Mouse (Mus musculus) ovary, postnatal 36 days (tissue): ENCODE data around the gene Mettl24.

Experiments used
- DNase-seq: peaks from one replicate; pipeline ENCODE4 v3.0.0; 2022; ENCODE audit warnings: low spot score, mixed read lengths

The Mettl24 gene

GRCm38 (mm10) chr10:40683092-40683867 is at the start of gene Mettl24:
Gene Mettl24, plus strand, starts transcription at chr10:40683282.
- DNase-seq = peak; percentile 87

DNA sequence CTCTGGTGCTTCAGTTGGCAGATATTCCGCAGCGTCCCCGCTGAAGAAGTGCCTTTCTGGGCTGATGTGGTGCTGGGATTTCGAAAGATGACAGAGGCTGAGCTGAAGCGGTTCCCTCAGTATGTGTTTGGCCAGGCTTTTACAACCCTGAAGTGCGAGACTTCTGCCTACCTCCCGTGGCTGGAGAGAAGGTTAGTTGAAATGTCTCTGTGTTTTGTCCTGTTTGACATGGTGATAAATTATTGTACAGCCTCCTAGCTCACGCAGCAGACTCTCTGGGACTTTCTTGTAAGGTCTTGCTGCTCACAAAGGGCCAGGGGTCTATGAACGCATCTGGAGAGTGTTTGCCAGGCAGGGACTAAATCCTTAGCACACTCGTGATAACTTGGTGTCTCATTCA is 45.8 kb upstream of the Mettl24 start:
- DNase-seq = no peak

DNA sequence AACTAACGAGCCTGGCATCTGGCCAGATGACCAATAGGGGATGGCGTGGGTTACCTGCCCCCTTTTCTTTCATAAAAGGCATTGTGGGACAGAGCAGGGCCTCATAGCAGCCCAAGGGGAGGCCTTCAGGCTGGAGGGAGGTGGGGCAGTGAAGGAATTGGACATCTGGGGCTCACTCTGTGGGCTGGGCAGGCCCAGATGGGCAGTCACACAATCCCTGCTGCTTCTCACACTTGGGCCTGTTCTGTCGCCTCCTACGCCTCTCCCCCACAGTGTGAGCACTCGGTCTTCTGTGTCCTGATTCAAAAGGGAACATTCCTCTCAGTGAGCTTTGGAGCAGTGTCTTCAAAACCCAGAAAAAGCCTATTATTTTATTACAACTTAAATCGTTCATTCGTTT is 44.8 kb upstream of the Mettl24 start:
- peak; percentile 37 for DNase-seq

DNA sequence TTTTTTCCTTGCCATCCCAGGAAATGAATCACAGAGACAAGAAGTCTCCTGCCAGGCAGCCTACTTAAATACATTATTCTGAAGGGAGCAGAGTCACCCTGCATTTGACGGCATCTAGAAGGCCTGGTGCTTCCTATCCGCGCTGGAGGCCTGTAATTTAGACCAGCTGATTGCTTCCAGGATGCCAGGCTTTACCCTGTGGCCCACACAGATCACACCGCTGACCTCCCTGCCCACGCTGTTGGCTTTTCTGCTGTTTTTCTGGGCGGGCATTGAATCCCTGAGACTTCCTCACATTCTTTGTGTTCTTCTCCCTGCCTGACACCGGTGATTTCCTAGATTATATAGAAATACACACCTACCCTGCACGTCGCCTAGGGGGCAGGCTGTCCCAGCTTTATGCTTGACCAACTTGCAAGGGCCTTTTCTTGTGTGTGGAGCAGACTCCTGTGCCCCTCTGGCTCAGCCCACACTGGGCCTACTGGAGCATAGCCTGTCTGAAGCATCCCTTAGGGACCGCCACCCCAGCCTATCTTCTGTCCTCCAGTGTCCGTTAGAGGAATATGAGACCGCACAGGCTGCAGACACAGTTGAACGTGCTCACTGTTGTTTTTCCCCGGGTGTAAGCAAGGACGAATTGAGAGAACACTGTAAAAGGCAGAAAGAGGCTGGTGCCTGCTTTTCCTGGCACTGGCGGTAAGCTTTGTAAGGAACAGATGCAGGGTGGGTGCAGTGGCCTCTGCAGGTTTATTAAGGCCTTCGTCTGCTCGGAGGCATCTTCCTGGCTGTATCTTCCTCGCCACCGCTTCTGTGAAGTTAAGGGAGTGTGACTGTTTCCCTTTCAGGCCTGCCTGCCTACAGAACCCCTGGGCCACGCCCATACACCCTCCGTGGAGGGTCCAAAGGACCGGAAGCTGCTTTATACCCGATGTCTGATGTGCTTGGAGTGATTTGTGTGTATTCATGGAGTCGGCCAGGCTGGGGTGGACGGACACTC is 44.0 kb upstream of the Mettl24 start:
- DNase-seq = no peak

DNA sequence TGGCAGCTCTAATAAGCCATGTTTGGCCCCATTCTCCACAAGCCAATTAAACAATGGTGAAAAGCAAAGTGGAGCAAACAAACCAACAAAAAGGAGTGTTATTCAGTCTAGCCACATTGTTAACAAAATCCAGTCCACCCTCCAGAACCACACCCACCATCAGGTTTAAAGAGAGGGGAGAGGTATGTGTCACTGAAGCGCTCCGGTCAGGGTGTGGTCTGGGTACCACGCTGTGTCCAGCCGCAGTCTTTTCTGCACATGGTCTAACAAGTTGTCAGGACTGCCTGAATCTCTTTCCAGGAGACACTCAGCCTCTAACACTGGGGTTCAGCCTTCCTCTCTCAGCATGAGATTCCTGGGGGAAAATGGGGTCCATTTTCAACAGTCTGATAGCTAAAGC is 42.7 kb upstream of the Mettl24 start:
- DNase-seq = no peak

GRCm38 (mm10) chr10:40641901-40642300 is 41.2 kb upstream of the Mettl24 start:
- DNase-seq = no peak

- no peak for DNase-seq
These were observed 40.0 kb upstream of the Mettl24 start for GRCm38 (mm10) chr10:40643126-40643525.

GRCm38 (mm10) chr10:40644456-40644855 is 38.6 kb upstream of the Mettl24 start:
- DNase-seq = no peak

DNA sequence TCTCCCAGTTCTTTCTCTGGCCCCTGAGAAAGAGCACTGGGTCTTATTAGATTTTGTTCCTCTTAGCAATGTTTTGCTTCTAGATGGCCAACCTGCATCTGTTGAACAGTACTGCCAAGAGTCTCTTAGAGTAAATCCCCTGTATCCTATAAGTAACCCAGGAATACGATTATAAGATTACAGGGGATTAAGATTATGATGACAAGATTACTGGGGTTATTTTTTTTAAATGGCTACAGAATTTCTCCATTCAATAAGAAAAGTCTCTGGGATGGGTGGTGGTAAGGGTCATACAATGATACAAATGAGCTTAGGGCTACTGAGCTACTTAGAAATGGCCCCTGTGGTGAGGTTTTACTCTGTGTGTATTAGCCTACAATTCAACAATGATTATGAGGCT is 37.7 kb upstream of the Mettl24 start:
- DNase-seq = no peak

- DNase-seq = no peak
These were observed 34.3 kb upstream of the Mettl24 start for GRCm38 (mm10) chr10:40648776-40649175.

GRCm38 (mm10) chr10:40649634-40650033 is 33.4 kb upstream of the Mettl24 start:
- DNase-seq = no peak

GRCm38 (mm10) chr10:40651676-40652075 is 31.4 kb upstream of the Mettl24 start:
- DNase-seq = no peak

DNA sequence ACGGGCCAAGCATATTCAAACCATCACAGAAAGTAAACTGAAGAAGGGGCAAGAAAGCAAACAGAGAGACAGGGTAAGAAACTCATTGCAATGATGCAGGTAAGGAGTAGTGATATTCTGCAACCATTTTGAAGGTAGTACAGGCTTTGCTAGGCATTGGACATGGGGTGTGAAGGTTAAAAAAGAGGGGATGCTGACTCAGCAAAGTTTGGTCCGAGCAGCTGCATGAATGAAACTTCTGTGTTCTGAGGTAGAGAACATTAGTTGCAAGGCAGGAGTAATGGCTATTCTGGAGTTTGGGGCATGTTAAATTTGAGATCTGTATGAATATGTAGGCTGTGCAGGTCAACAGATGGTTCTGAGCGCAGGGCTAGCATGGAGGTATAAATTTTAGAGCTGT is 17.8 kb upstream of the Mettl24 start:
- DNase-seq = no peak

- no peak for DNase-seq
These were observed 16.1 kb upstream of the Mettl24 start for GRCm38 (mm10) chr10:40666943-40667342.

GRCm38 (mm10) chr10:40668640-40669039 is 14.4 kb upstream of the Mettl24 start:
- no peak for DNase-seq

DNA sequence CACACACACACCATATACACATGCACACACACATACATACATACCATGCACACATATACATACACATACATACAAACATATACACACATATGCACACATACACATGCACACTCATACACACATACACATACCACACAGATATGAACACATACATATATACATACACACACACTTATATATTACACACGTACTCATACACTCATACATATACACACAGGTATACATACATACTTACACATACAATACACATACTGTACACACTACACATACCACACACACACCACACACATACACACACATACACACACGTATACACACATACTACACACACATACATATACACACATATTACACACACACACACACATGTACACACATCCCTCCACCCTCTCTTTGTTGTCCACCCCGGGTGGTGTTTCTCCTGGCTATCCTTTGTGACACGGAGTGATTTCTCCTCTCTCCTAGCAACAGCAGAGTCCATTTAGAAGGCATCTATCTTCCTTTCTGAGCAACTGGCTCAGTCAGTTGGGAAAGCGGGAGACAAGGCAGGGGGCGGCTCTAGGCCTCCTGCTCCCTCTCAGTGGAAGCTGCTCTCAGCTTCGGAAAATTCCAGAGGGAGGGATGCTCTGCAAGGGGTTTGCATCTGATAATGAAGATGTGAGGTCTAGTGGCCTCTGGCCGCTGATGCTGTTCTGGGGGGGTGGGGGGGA is 10.3 kb upstream of the Mettl24 start:
- DNase-seq = no peak

DNA sequence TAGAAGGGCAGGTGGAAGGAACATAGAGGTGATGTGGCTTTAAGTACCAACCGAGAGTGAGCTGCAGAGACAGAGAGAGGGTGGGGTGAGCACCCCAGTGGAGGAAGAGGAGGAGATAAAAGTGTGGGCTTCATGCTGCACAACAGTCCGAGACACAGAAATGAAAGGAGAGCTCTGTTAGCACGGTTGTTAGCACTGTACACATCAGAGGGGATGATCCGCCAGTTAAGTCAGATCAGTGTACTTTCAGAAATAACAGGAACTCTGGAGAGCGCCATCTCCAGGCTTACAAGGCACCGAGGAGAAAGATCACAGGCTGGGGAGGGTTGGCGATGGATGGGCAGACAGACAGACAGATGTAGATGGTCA is 9.8 kb upstream of the Mettl24 start:
- DNase-seq = no peak

DNA sequence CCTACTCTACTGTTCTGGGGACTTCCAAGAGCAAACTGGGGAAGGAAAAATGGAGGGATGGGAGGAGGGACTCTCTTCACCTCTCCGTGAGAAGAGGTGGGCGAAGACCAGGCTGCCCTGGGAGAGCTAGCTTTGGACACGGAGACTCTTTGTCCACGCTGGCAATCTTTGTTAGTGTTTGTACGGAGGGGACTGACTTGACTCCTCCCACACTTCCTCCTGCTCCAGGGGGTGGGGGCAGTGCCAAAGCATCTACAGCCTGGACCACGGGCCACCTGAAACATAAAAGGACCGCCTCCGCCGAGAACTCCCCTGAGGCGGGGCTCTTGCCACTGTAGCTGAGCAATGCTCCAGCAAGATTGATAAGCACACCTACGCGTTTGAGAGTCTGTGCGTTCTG is 8.9 kb upstream of the Mettl24 start:
- DNase-seq = no peak

DNA sequence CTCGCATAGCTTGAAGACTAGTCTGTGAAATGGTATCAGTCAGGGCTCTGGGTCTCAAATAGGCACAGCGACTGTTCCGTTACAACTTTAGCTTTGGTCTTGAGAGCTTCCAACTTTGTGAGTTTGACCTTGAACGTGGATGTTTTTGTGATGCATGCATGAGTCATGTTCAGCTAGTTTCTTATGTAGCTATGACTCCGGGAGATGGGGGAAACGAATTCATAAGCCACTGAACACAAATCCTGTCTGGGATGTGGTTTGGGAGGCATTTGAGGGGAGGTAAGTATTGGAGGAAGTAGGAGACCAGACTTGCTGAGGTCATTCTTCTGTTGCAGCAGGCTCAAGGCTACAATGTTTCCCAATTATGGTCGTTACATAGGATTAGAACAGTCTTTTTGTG is 7.2 kb upstream of the Mettl24 start:
- DNase-seq = no peak

DNA sequence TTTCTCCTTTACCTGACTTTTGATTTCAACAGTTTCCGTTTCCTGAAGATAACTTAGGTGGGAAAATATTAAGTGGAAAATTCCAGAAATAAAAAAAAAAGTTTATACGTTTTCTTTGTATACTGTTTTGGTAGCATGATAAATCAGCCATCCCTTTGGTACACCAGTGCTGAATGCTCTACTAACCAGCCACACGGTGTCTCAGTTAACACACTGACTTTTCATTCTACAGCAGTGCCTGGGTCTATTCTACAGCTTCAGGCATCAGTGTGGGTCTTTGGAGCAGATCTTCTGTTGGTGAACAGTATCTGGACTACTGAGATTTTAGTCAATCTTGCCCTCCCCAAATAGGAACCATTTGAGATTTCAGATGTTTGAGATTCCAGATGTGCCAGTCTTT is 4.6 kb upstream of the Mettl24 start:
- DNase-seq = no peak

DNA sequence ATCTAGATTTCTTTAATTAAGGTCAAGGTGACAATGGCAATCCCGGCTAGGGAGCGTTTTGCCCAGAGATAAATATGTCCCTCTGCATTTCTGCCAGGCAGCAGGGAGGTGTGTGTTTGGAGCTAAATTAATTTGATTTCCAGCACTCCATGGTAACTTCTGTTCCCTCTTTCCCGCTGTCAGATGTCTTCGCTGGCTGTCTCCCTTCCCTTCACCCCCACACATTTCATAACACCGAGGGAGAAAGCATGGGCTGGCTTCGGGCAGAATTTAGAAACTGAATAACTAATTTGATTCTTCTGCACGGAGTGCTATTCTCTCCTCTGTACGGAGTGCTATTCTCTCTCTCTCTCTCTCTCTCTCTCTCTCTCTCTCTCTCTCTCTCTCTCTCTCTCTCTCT is 612 bp upstream of the Mettl24 start:
- no peak for DNase-seq

DNA sequence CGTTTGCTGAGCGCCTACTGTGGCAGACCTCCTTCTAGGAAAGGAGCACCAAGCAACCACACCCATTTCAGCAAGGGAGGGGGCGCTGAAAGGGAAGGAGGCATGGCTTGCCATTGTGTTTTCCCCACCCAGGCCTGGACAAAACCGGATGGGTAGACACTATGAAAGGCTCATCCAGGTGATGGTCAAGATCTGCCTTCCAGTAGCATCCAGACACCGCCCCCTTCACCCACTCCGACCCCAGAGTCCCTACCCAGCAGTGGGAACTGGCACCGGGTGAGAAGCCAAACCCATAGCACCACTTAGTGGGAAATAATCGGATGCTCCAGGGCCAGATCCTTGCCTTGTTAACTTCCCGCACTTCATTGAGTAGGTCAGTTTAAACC is 779 bp downstream of the Mettl24 start:
- DNase-seq = peak; percentile 9

- no peak for DNase-seq
These were observed 1.2 kb downstream of the Mettl24 start for GRCm38 (mm10) chr10:40684326-40684725.
